Mouse (Mus musculus) CD4-positive, CD25-positive, alpha-beta regulatory T cell, adult 4 months (primary cell): ENCODE results near the gene Olfr1056. TPM values are rescaled to one million over a fixed set of nuclear protein-coding genes. Genes with fewer than 3 reads are reported as not detected.
"Not testable (repeated sequence)": the region's sequence is repeated elsewhere in the genome, so short reads cannot be mapped to it uniquely, and the experiment has no call there.

Source experiments
- ATAC-seq: one replicate; pipeline ENCODE4 v1.8.0; 2017
- polyA plus RNA-seq, 2 experiments: library from polyadenylated mRNA; unstranded; fragments of 100-300 nt; shearing (Covaris generic); gene quantifications; one replicate each; pipeline ENCODE4 v1.2.1; 2017

The Olfr1056 gene
- not detected for polyA plus RNA-seq

- ATAC-seq, result no peak
Measured at GRCm38 (mm10) chr2:86362369-86362768, at the start of gene Olfr1056. Gene Olfr1056 (minus strand): TSS chr2:86362469.

DNA sequence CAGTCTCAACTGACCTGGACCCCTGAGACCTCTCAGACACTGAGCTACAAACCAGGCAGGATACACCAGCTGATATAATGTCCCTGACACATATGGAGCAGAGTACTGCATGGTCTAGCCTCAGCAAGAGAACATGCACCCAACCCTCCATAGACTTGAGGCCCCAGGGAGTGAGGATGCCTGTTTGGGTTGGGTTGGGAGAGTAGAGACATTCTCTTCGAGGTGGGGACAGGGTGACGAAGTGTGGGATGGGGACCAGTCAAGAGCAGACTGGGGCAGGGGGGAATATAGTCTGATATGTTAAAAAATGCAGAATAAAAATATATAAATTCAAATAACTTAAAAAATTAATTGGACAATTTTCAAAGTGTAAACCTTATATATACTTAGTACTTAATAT lies 32.8 kb upstream of the Olfr1056 start:
- ATAC-seq, result no peak

- ATAC-seq, result not testable (repeated sequence)
Measured at GRCm38 (mm10) chr2:86388461-86388860, 26.2 kb upstream of the Olfr1056 start, which contains the start of gene Olfr1058. Gene Olfr1058 (minus strand): TSS chr2:86388561.

GRCm38 (mm10) chr2:86378293-86378692 lies 16.0 kb upstream of the Olfr1056 start, which contains the start of gene Olfr1057:
Gene Olfr1057 (minus strand): TSS chr2:86378393.
- ATAC-seq, result no peak

GRCm38 (mm10) chr2:86366342-86366741 lies 4.1 kb upstream of the Olfr1056 start:
- not testable (repeated sequence) for ATAC-seq

- not testable (repeated sequence) for ATAC-seq
Measured at GRCm38 (mm10) chr2:86351751-86352150, 10.5 kb downstream of the Olfr1056 start.

DNA sequence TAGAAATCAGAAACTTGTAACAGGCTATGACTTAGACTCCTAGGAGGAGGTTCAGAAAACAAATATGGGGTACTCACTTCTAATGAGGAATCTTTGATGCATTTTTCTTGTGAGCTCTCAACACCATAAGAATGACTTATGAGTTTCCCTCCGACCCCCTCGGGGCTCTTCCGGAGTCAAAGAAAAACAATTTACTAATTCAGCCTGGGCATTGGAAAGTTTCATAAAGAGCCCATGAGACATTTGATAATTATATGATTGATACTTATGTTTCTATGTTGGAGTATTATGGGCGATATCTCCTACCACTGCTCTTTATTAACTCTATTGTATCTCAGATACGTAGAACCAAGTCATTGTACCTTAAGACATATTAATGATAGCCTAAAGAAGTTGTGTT lies 12.1 kb downstream of the Olfr1056 start, which contains the start of gene Olfr1055:
Olfr1055 (minus strand) TSS at position 101 of the 400 bp plus-strand sequence.
- ATAC-seq, result no peak

DNA sequence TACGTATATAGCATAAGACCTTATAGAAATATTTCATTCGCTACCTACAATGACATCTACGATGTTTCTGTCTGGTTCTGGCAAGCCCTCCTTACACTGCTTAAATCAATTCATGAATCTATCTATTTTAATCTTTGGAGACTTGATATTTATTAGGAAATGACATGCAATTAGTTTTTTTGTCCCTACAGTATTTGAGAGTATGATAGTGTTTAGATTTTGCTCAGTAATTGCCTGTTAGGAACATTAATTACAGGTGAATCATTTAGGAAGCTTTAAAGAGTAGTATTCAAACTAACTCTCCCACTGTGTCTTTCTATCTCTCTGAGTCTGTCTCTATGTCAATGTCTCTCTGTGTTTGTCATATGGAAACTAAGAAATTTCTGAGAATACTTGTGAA lies 26.9 kb downstream of the Olfr1056 start, which contains the start of gene Olfr1054:
Olfr1054 (minus strand) TSS at position 101 of the 400 bp plus-strand sequence.
- no peak for ATAC-seq

- ATAC-seq, result no peak
Measured at GRCm38 (mm10) chr2:86315184-86315583, 47.1 kb downstream of the Olfr1056 start, which contains the start of gene Olfr1053. Gene Olfr1053 (minus strand): TSS chr2:86315284.

Other genes with a start within 250 kb of the Olfr1056 start
- not detected for gene Olfr1039, start 226.5 kb downstream of the Olfr1056 start, polyA plus RNA-seq
- gene Olfr1040, start 215.7 kb downstream of the Olfr1056 start, polyA plus RNA-seq, result not detected
- not detected for gene Olfr1042, start 200.6 kb downstream of the Olfr1056 start, polyA plus RNA-seq
- not detected for gene Olfr1043, start 194.9 kb downstream of the Olfr1056 start, polyA plus RNA-seq
- gene Olfr1044, start 184.6 kb downstream of the Olfr1056 start, polyA plus RNA-seq, result not detected
- not detected for gene Olfr52, start 176.8 kb downstream of the Olfr1056 start, polyA plus RNA-seq
- not detected for gene Olfr1045, start 159.5 kb downstream of the Olfr1056 start, polyA plus RNA-seq
- not detected for gene Olfr1046, start 143.2 kb downstream of the Olfr1056 start, polyA plus RNA-seq
- gene Olfr1047, start 131.1 kb downstream of the Olfr1056 start, polyA plus RNA-seq, result not detected
- gene Olfr1048, start 122.2 kb downstream of the Olfr1056 start, polyA plus RNA-seq, result not detected
- not detected for gene Olfr1049, start 104.1 kb downstream of the Olfr1056 start, polyA plus RNA-seq
- gene Olfr1051, start 83.4 kb downstream of the Olfr1056 start, polyA plus RNA-seq, result not detected
- gene Olfr1052, start 70.0 kb downstream of the Olfr1056 start, polyA plus RNA-seq, result under 1 TPM in 1 of 2 experiments, not detected in 1; 0.48 TPM
- gene Olfr1053, start 47.2 kb downstream of the Olfr1056 start, polyA plus RNA-seq, result not detected
- gene Olfr1054, start 27.0 kb downstream of the Olfr1056 start, polyA plus RNA-seq, result not detected
- gene Olfr1055, start 12.2 kb downstream of the Olfr1056 start, polyA plus RNA-seq, result not detected
- not detected for gene Olfr1057, start 15.9 kb upstream of the Olfr1056 start, polyA plus RNA-seq
- gene Olfr1058, start 26.1 kb upstream of the Olfr1056 start, polyA plus RNA-seq, result not detected
- gene Olfr1061, start 51.6 kb upstream of the Olfr1056 start, polyA plus RNA-seq, result not detected
- not detected for gene Olfr1062, start 64.3 kb upstream of the Olfr1056 start, polyA plus RNA-seq
- not detected for gene Olfr1065, start 88.1 kb upstream of the Olfr1056 start, polyA plus RNA-seq
- not detected for gene Olfr1066, start 93.8 kb upstream of the Olfr1056 start, polyA plus RNA-seq
- gene Olfr228, start 124.9 kb upstream of the Olfr1056 start, polyA plus RNA-seq, result not detected
- not detected for gene Olfr1076, start 146.0 kb upstream of the Olfr1056 start, polyA plus RNA-seq
- gene Olfr1079, start 180.0 kb upstream of the Olfr1056 start, polyA plus RNA-seq, result not detected
- not detected for gene Olfr1080, start 195.8 kb upstream of the Olfr1056 start, polyA plus RNA-seq
- not detected for gene Olfr1082, start 236.5 kb upstream of the Olfr1056 start, polyA plus RNA-seq